Mouse (Mus musculus) fibroblast of lung, adult 2 months (primary cell): ENCODE data around the gene Ap1g1.
"Not testable (repeated sequence)": the region's sequence is repeated elsewhere in the genome, so short reads cannot be mapped to it uniquely, and the experiment has no call there.

Experiments used
- DNase-seq: peaks from one replicate; pipeline ENCODE4 v3.0.0-alpha.2; 2011; ENCODE audit warnings: low read depth

Gene Ap1g1

DNA sequence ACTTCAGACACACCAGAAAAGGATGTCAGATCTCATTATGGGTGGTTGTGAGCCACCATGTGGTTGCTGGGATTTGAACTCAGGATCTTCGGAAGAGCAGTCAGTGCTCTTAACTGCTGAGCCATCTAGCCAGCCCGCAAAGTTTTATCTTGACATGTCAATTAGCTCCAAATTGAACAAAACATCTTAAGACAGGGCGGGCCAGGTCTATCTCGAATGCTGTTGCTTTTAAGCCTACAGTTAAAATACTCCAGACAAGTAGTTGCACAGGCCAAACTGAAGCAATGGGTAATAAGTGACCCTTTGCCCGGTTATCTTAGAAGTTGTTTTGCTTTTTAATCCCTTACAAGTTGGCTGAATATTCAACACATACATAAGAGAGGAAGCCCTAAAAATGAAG is 88.3 kb downstream of the Ap1g1 start:
- DNase-seq = no peak

DNA sequence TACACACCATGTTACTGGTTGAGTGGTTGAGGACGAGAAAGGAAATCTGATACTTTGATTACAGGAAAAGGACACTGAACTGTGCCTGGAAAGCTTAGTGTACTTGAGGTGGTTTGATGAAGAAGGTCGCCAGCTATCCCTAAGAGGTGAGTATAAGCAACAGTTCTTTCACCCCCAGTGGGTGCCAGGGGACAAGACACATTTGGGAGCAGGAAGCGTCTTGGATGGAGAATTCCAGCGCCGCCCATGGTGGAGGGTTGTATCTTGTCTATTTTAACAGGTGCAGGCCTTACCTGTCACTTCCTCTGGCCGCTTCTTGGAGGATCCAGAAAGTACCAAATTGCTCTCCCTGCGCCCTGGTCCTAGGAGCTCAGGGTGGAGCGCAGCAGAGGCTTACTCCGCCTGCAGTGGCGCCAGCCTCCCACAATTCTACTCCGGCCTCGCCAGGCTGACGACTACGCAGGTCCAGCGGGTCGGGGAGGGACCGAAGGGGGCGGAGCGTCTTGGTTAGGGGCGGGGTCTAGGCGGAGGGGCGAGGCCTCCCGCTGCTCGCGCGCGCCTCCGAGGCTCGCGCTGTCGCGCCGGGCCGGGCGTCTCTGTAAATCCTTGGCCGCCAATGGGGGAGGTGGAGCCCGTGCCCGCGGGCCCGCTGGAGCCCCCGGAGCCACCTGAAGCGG is 89.8 kb downstream of the Ap1g1 start, which contains the start of gene Phlpp2:
Gene Phlpp2 (plus strand): TSS at position 540 of the 677 bp plus-strand sequence.
- peak; percentile 87 for DNase-seq

- no peak for DNase-seq
Observed at GRCm38 (mm10) chr8:109868680-109869361, 90.5 kb downstream of the Ap1g1 start.

DNA sequence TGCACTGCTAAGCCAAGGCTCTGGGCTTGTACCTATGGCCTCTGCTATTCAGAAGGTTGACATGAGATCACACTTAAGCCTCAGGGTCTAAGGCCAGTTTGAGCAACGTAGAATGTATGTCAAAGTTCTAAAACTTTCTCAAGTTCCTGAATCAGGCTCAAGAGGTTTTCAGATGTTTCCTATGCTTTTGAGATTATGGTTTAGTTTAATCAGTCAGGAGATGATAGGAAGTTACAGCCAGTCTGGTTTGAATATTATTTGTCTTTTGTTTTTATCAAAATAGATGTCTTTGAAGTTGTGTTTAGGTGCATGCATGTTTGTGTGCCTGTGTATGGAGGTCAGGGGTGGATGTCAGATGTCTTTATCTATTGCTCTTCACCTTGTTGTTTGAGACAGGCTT is 92.7 kb downstream of the Ap1g1 start:
- no peak for DNase-seq

GRCm38 (mm10) chr8:109873800-109874199 is 95.4 kb downstream of the Ap1g1 start:
- DNase-seq = not testable (repeated sequence)

DNA sequence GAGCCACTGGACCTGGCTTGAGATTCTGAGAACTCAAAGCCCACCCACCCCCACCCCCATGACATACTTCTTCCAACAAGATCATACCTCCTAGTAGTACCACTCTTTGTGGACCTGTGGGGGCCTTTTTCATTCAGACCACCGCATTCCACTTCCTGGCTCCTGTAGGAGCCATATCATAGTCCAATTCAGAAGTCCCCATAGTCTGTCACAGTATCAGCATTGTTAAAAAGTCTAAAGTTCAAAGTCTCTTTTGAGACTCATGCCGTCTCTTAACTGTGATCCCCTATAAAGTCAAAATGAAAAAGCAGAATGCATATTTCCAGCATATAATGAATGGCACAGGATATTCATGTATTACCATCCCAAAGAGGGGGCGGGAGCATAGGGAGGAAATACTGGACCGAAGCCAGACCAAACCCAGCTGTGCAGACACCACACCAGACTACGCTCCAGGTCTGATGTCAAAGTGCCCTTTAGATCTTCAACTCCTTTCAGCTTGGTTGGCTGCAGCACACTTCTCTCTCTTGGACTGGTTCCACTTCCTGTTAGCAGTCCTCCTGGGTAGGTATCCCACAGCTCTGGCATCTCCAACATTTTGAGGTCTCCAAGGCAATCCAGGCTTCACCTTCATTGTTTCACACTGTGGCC is 101.8 kb downstream of the Ap1g1 start:
- no peak for DNase-seq

GRCm38 (mm10) chr8:109885294-109885693 is 106.9 kb downstream of the Ap1g1 start:
- DNase-seq = no peak

- DNase-seq = no peak
Observed at GRCm38 (mm10) chr8:109889211-109889610, 110.9 kb downstream of the Ap1g1 start.

DNA sequence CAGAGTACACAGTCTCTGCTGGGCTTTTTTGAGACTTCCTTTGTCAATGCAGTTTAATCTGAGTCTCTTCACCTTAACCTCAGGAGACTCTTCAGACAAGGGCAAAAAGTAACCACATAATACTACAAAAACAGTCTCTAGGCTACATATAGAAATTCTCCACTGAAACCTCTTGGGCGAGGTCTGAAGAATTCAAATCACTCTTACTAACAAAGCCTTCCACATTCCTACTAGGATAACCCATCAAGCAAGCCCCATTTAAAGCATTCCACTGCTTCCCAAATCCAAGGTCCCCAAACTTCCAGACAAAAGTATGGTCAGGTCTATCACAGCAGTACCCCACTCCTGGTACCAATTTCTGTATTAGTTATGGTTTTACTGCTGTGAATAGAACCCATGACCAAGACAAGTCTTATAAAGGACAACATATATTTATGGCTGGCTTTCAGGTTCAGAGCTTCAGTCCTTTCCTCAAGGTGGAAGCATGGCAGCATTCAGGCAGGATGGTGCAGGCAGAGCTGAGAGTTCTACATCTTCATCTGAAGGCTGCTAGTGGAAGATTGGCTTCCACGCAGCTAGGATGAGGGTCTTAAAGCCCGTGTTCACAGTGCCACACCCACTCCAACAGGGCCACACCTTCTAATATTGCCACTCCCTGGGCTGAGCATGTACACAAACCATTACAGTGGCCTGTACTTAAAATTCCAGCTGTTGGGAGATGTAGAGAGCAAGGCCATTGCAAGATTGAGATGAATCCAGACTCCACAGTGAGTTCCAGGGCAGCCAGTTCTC is 112.6 kb downstream of the Ap1g1 start:
- no peak for DNase-seq

- no peak for DNase-seq
Observed at GRCm38 (mm10) chr8:109894636-109895035, 116.3 kb downstream of the Ap1g1 start.

GRCm38 (mm10) chr8:109895355-109895754 is 117.0 kb downstream of the Ap1g1 start:
- DNase-seq = no peak

GRCm38 (mm10) chr8:109902379-109902778 is 124.0 kb downstream of the Ap1g1 start:
- DNase-seq = no peak

GRCm38 (mm10) chr8:109903909-109904469 is 125.6 kb downstream of the Ap1g1 start:
- no peak for DNase-seq

DNA sequence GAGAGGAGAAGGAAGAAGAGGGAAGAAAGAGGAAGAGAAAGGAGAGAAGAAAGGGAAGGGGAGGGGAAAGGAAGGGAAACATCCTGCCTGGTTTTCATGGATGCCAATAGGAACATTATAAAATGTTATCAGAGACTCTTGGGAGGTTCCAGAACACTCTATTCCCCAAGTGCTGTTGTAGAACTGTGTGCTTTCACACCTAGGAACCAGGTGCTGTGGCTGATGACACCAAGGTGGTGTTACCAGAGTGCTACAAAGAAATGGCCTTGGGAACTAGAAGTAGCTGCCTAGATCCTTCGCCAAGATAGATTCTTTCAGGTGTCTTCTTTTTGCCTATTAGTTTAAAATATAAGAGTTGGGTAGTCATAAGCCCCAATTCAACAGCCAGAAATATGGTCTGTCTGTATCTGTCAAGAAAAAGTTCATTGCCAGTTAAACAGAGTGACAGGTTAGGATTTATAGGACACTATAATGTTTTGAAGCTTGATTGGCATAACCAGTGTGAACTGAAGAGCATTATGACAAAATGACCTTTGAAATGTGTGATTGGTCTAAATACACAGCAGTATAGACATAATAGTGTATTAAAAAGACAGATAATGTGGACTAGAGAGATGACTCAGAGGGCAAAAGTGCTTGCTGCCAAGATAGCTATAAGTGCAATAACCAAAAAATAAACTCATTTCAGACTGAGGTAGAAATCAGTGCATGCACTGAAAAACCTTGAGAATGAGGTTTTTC is 126.7 kb downstream of the Ap1g1 start:
- no peak for DNase-seq

DNA sequence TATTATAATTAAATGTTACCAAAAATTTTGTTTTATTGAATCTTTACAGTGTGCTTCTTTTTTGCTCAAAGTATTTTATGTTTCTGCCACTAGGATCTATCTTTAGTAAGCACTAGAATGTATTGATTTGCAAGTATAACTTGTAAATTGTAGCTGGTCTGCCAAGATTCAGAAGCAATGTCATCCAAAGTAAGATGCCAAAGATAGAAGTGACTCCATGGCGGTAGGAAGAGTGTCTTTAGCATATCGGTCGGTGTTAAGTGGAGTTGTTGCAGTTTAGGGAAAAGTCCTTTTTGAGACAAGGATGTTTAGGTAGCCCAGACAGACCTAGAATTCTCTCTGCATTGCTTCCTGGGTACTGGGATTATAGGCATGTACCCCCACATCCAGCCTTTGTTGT is 128.6 kb downstream of the Ap1g1 start:
- no peak for DNase-seq

- DNase-seq = no peak
Observed at GRCm38 (mm10) chr8:109907376-109907775, 129.0 kb downstream of the Ap1g1 start.
